Mouse (Mus musculus) C2C12 (cell line): ENCODE results near the gene Hpgd.

Experiments used
- CTCF ChIP-seq: IDR thresholded peaks from one replicate; pipeline ENCODE4 v1.5.1; 2011; ENCODE audit not compliant: control insufficient read depth, insufficient read depth, insufficient read length
- MYOG ChIP-seq: IDR thresholded peaks from one replicate; pipeline ENCODE4 v1.6.1; 2011; ENCODE audit not compliant: control insufficient read depth, insufficient read length; ENCODE audit errors: extremely low read depth
- USF1 ChIP-seq: IDR thresholded peaks from one replicate; pipeline ENCODE4 v1.6.1; 2011; ENCODE audit warnings: low read depth, mild to moderate bottlenecking, control low read depth, moderate library complexity

- TF ChIP-seq MYOG (no peak), CTCF (no peak), USF1 (no peak)
These were observed 20.8 kb downstream of the Hpgd start for GRCm38 (mm10) chr8:56315189-56315588.
